Mouse (Mus musculus) CD4-positive helper T cell, adult 2 months (primary cell): ENCODE results near the gene Ccdc33.

Experiments used
- DNase-seq: peaks from one replicate; pipeline ENCODE4 v3.0.0-alpha.2; 2012; ENCODE audit warnings: low read depth, missing footprints, low spot score

The Ccdc33 gene

GRCm38 (mm10) chr9:58118671-58119070 lies at the start of gene Ccdc33:
TSS of gene Ccdc33 (minus strand) at chr9:58118823.
- DNase-seq: no peak

GRCm38 (mm10) chr9:58165779-58166178 lies 47.2 kb upstream of the Ccdc33 start:
- no peak for DNase-seq

GRCm38 (mm10) chr9:58163146-58163545 lies 44.5 kb upstream of the Ccdc33 start:
- DNase-seq: no peak

GRCm38 (mm10) chr9:58162173-58162572 lies 43.5 kb upstream of the Ccdc33 start:
- no peak for DNase-seq

- DNase-seq: no peak
Observed at GRCm38 (mm10) chr9:58160315-58160714, 41.7 kb upstream of the Ccdc33 start.

GRCm38 (mm10) chr9:58159855-58160254 lies 41.2 kb upstream of the Ccdc33 start:
- DNase-seq: no peak

- no peak for DNase-seq
Observed at GRCm38 (mm10) chr9:58158541-58159311, 40.1 kb upstream of the Ccdc33 start.

- DNase-seq: no peak
Observed at GRCm38 (mm10) chr9:58157838-58158237, 39.2 kb upstream of the Ccdc33 start.

- DNase-seq: no peak
Observed at GRCm38 (mm10) chr9:58156819-58157560, 38.4 kb upstream of the Ccdc33 start.

- no peak for DNase-seq
Observed at GRCm38 (mm10) chr9:58155366-58155765, 36.7 kb upstream of the Ccdc33 start.

- DNase-seq: no peak
Observed at GRCm38 (mm10) chr9:58153095-58153494, 34.5 kb upstream of the Ccdc33 start.

- peak; percentile 34 for DNase-seq
Observed at GRCm38 (mm10) chr9:58150733-58151361, 32.2 kb upstream of the Ccdc33 start.

- DNase-seq: no peak
Observed at GRCm38 (mm10) chr9:58148806-58149205, 30.2 kb upstream of the Ccdc33 start.

GRCm38 (mm10) chr9:58145417-58145816 lies 26.8 kb upstream of the Ccdc33 start:
- DNase-seq: no peak

- DNase-seq: no peak
Observed at GRCm38 (mm10) chr9:58144664-58145063, 26.0 kb upstream of the Ccdc33 start.

- no peak for DNase-seq
Observed at GRCm38 (mm10) chr9:58143419-58143818, 24.8 kb upstream of the Ccdc33 start.

- DNase-seq: peak; percentile 80
Observed at GRCm38 (mm10) chr9:58139947-58140346, 21.3 kb upstream of the Ccdc33 start.

GRCm38 (mm10) chr9:58135921-58136321 lies 17.3 kb upstream of the Ccdc33 start:
- no peak for DNase-seq

- DNase-seq: no peak
Observed at GRCm38 (mm10) chr9:58134906-58135305, 16.3 kb upstream of the Ccdc33 start.

GRCm38 (mm10) chr9:58133893-58134884 lies 15.6 kb upstream of the Ccdc33 start:
- peak; percentile 49 for DNase-seq

GRCm38 (mm10) chr9:58131735-58132134 lies 13.1 kb upstream of the Ccdc33 start:
- peak; percentile 52 for DNase-seq
